Mouse (Mus musculus) midbrain, embryonic 11.5 days (tissue): ENCODE data around the gene Atp1a1. TPM values are rescaled to one million over a fixed set of nuclear protein-coding genes. Genes with fewer than 3 reads are reported as not detected.
A peak's percentile ranks its signal among the peaks of the same experiment; 100 is the strongest.

Experiments
- ATAC-seq: fragments of 200-750 bp; cut with Nextera tagmentation; 2 replicates; pipeline ENCODE4 v1.8.0; 2017; ENCODE audit warnings: moderate TSS enrichment, moderate library complexity; ENCODE audit not compliant: low FRiP score
- DNase-seq: peaks from one replicate; pipeline ENCODE4 v3.0.0; 2015; ENCODE audit warnings: low spot score; ENCODE audit errors: missing footprints
- H3K27ac ChIP-seq: fragments of 300-500 bp; sonication (generic); 2 replicates; pipeline ENCODE4 v1.5.1; 2014; ENCODE audit warnings: low read depth, low read length
- H3K27me3 ChIP-seq: fragments of 300-500 bp; sonication (generic); 2 replicates; pipeline ENCODE4 v1.6.1; 2014; ENCODE audit warnings: mild to moderate bottlenecking, low read length, moderate library complexity, mixed read lengths; ENCODE audit not compliant: control insufficient read depth, insufficient read depth
- H3K36me3 ChIP-seq: fragments of 300-500 bp; sonication (generic); 2 replicates; pipeline ENCODE4 v1.6.1; 2014; ENCODE audit warnings: mild to moderate bottlenecking, low read length, moderate library complexity, mixed read lengths; ENCODE audit not compliant: control insufficient read depth, insufficient read depth
- H3K4me1 ChIP-seq: fragments of 300-500 bp; sonication (generic); 2 replicates; pipeline ENCODE4 v1.6.1; 2014; ENCODE audit warnings: low read length; ENCODE audit not compliant: control insufficient read depth, insufficient read depth
- H3K4me2 ChIP-seq: fragments of 300-500 bp; sonication (generic); 2 replicates; pipeline ENCODE4 v1.6.1; 2014; ENCODE audit warnings: mild to moderate bottlenecking, moderate library complexity
- H3K4me3 ChIP-seq: fragments of 300-500 bp; sonication (generic); 2 replicates; pipeline ENCODE4 v1.5.1; 2014; ENCODE audit warnings: low read depth, low read length
- H3K9ac ChIP-seq: fragments of 300-500 bp; sonication (generic); 2 replicates; pipeline ENCODE4 v1.6.1; 2014; ENCODE audit warnings: low read length
- H3K9me3 ChIP-seq: fragments of 300-500 bp; sonication (generic); 2 replicates; pipeline ENCODE4 v1.6.1; 2016; ENCODE audit warnings: low read length; ENCODE audit not compliant: control insufficient read depth
- WGBS: fragments of 180-500 bp; shearing (Covaris S2); extraction: QIAGEN DNeasy Blood & Tissue Kit; methylation state at CpG from one replicate; pipeline ENCODE4 v1.1.7; 2014; 5-methylcytosine and 5-hydroxymethylcytosine counted together
- polyA plus RNA-seq: library from polyadenylated mRNA; unstranded; fragments of >200 nt; fragmentation: Nextera tagmentation; extraction: Ambion mirVana; gene quantifications from 2 replicates; pipeline ENCODE4 v1.2.1, GENCODE M21; 2014

The Atp1a1 gene
- polyA plus RNA-seq, 1 experiment from 2014 or later: 87.0 TPM

GRCm38 (mm10) chr3:101617451-101617850, 13.0 kb upstream of the Atp1a1 start:
- no peak overlapping the region for H3K9ac ChIP-seq
- H3K27ac ChIP-seq: no peak overlapping the region
- WGBS: 78% methylated on average over 8 of the region's 8 CpGs
- H3K36me3 ChIP-seq: no peaks in the 10 kb centered on the region
- H3K9me3 ChIP-seq: no peaks in the 10 kb centered on the region
- DNase-seq (no peak), ATAC-seq (no peak)
- no peaks in the 10 kb centered on the region for H3K4me1 ChIP-seq
- H3K27me3 ChIP-seq: no peaks in the 10 kb centered on the region
- H3K4me3 ChIP-seq: no peak overlapping the region
- no peak overlapping the region for H3K4me2 ChIP-seq

- no peak for DNase-seq
- no peaks in the 10 kb centered on the region for H3K36me3 ChIP-seq
These were observed 12.5 kb upstream of the Atp1a1 start for GRCm38 (mm10) chr3:101617007-101617406.

GRCm38 (mm10) chr3:101615856-101616255, 11.4 kb upstream of the Atp1a1 start:
- Histone ChIP-seq H3K4me2 (no peak overlapping the region), H3K9me3 (no peaks in the 10 kb centered on the region), H3K4me1 (no peaks in the 10 kb centered on the region), H3K27ac (no peak overlapping the region), H3K36me3 (no peaks in the 10 kb centered on the region), H3K4me3 (no peak overlapping the region), H3K27me3 (no peaks in the 10 kb centered on the region), H3K9ac (no peak overlapping the region)
- 82% methylated on average over 6 of the region's 6 CpGs for WGBS
- ATAC-seq: no peak
- no peak for DNase-seq

More at GRCm38 (mm10) chr3:101617007-101617406, 12.5 kb upstream of the Atp1a1 start:
- Histone ChIP-seq H3K4me3 (no peak overlapping the region), H3K27ac (no peak overlapping the region), H3K4me1 (no peaks in the 10 kb centered on the region), H3K4me2 (no peak overlapping the region), H3K9me3 (no peaks in the 10 kb centered on the region), H3K9ac (no peak overlapping the region), H3K27me3 (no peaks in the 10 kb centered on the region)
- ATAC-seq: no peak

- no peak overlapping the region for H3K9ac ChIP-seq
- H3K4me2 ChIP-seq: no peak overlapping the region
- no peaks in the 10 kb centered on the region for H3K4me1 ChIP-seq
- WGBS: 77% methylated on average over 10 of the region's 10 CpGs
- H3K4me3 ChIP-seq: no peak overlapping the region
- no peaks in the 10 kb centered on the region for H3K36me3 ChIP-seq
- ATAC-seq (no peak), DNase-seq (no peak)
- H3K27me3 ChIP-seq: no peaks in the 10 kb centered on the region
- no peaks in the 10 kb centered on the region for H3K9me3 ChIP-seq
- no peak overlapping the region for H3K27ac ChIP-seq
These were observed 7.5 kb upstream of the Atp1a1 start for GRCm38 (mm10) chr3:101611813-101612491.

- H3K4me2 ChIP-seq: no peak overlapping the region
- no peaks in the 10 kb centered on the region for H3K4me1 ChIP-seq
- no peak overlapping the region for H3K9ac ChIP-seq
- ATAC-seq: no peak
- 77% methylated on average over 8 of the region's 8 CpGs for WGBS
- no peaks in the 10 kb centered on the region for H3K36me3 ChIP-seq
- no peak overlapping the region for H3K27ac ChIP-seq
- H3K27me3 ChIP-seq: no peaks in the 10 kb centered on the region
- no peak for DNase-seq
- H3K9me3 ChIP-seq: no peaks in the 10 kb centered on the region
- no peak overlapping the region for H3K4me3 ChIP-seq
These were observed 6.7 kb upstream of the Atp1a1 start for GRCm38 (mm10) chr3:101611012-101611812.

- H3K4me3 ChIP-seq: no peak overlapping the region
- no peak overlapping the region for H3K9ac ChIP-seq
- no peak for DNase-seq
- H3K36me3 ChIP-seq: no peaks in the 10 kb centered on the region
- no peaks in the 10 kb centered on the region for H3K9me3 ChIP-seq
- ATAC-seq: no peak
- H3K4me2 ChIP-seq: no peak overlapping the region
- 90% methylated on average over 5 of the region's 5 CpGs for WGBS
- peaks cover 3% of the 10 kb centered on the region; the same call in 1 of the 2 replicates for H3K4me1 ChIP-seq
- H3K27me3 ChIP-seq: peaks cover 3% of the 10 kb centered on the region; the same call in 1 of the 2 replicates
- no peak overlapping the region for H3K27ac ChIP-seq
These were observed 4.8 kb upstream of the Atp1a1 start for GRCm38 (mm10) chr3:101609302-101609701.

- 88% methylated on average over 7 of the region's 7 CpGs for WGBS
- H3K4me1 ChIP-seq: peaks cover 13% of the 10 kb centered on the region
- no peak overlapping the region for H3K4me3 ChIP-seq
- no peaks in the 10 kb centered on the region for H3K9me3 ChIP-seq
- no peaks in the 10 kb centered on the region for H3K36me3 ChIP-seq
- no peak for ATAC-seq
- peaks cover 3% of the 10 kb centered on the region; the same call in 1 of the 2 replicates for H3K27me3 ChIP-seq
- no peak for DNase-seq
- H3K27ac ChIP-seq: no peak overlapping the region
- no peak overlapping the region for H3K4me2 ChIP-seq
- no peak overlapping the region for H3K9ac ChIP-seq
These were observed 2.5 kb upstream of the Atp1a1 start for GRCm38 (mm10) chr3:101606861-101607455.

- H3K4me2 ChIP-seq: no peak overlapping the region
- WGBS: 78% methylated on average over 2 of the region's 2 CpGs
These were observed 1.2 kb upstream of the Atp1a1 start for GRCm38 (mm10) chr3:101605721-101606120.

GRCm38 (mm10) chr3:101605291-101605690, 807 bp upstream of the Atp1a1 start:
- ATAC-seq: no peak
- Histone ChIP-seq H3K27me3 (peaks cover 3% of the 10 kb centered on the region; the same call in 1 of the 2 replicates), H3K36me3 (no peaks in the 10 kb centered on the region), H3K9ac (peak overlapping the region; percentile 97; the same call in 1 of the 2 replicates), H3K27ac (no peak overlapping the region; the same call in 1 of the 2 replicates), H3K4me3 (peak overlapping the region; percentile 82), H3K4me2 (peak overlapping the region; percentile 75), H3K9me3 (no peaks in the 10 kb centered on the region), H3K4me1 (peaks cover 28% of the 10 kb centered on the region)
- 21% methylated on average over 5 of the region's 5 CpGs for WGBS
- DNase-seq: no peak

More at GRCm38 (mm10) chr3:101605721-101606120, 1.2 kb upstream of the Atp1a1 start:
- Histone ChIP-seq H3K9me3 (no peaks in the 10 kb centered on the region), H3K4me3 (no peak overlapping the region), H3K36me3 (no peaks in the 10 kb centered on the region), H3K27me3 (peaks cover 3% of the 10 kb centered on the region; the same call in 1 of the 2 replicates), H3K27ac (no peak overlapping the region), H3K4me1 (peaks cover 25% of the 10 kb centered on the region), H3K9ac (no peak overlapping the region)
- ATAC-seq (no peak), DNase-seq (no peak)
